Comparison of ENCODE assay signal across 8 mouse cellular contexts in genomic region chr9:56637403-56637857, GRCm38 (mm10).
DNase-seq lines count a peak whose midpoint lies in the region; ATAC-seq lines count a peak whose summit lies in the region.

No protein-coding gene starts in this region.

- H3K36me3 ChIP-seq in hindbrain, embryonic 12.5 days, result no peaks in the 10 kb centered on the region
- H3K36me3 ChIP-seq in limb, embryonic 11.5 days (ENCODE audit: control insufficient read depth, insufficient read depth, low read length), result no peaks in the 10 kb centered on the region

- no peaks in the 10 kb centered on the region for H3K9me3 ChIP-seq in hindbrain, embryonic 12.5 days (replicated peaks)
- no peaks in the 10 kb centered on the region for H3K9me3 ChIP-seq in limb, embryonic 11.5 days (ENCODE audit: control insufficient read depth, low read length)

- no peak overlapping the region for H3K9ac ChIP-seq in hindbrain, embryonic 12.5 days
- no peak overlapping the region for H3K9ac ChIP-seq in limb, embryonic 11.5 days (ENCODE audit: low read length)

- H3K4me2 ChIP-seq in hindbrain, embryonic 12.5 days (replicated peaks), result peak overlapping the region; percentile 33
- peak overlapping the region; percentile 31 for H3K4me2 ChIP-seq in limb, embryonic 11.5 days (ENCODE audit: low read depth, severe bottlenecking)

- no peak overlapping the region; the same call in 1 of the 2 replicates for H3K4me3 ChIP-seq in hindbrain, embryonic 12.5 days
- H3K4me3 ChIP-seq in limb, embryonic 11.5 days (ENCODE audit: low read depth, low read length), result 0 out of 2 replicates have a peak overlapping the region, but pooled peaks have one; percentile 6

- peak; percentile 21 for DNase-seq in gastrocnemius, postnatal 25 days
- no peak for DNase-seq in gastrocnemius, postnatal 4 days (ENCODE audit: low spot score in 2 of 2)
- DNase-seq in brain, adult 2 months (ENCODE audit: low read depth, low spot score), result peak; percentile 87
- no peak for DNase-seq in limb, embryonic 11.5 days (ENCODE audit: low spot score)
- DNase-seq in telencephalon, adult 2 months (ENCODE audit: low read depth, low spot score), result peak; percentile 89
- DNase-seq in thymus, postnatal 14 days, result no peak
- DNase-seq in spleen, postnatal 4 days (ENCODE audit: low spot score in 2 of 2), result no peak

- no peak overlapping the region for H3K27ac ChIP-seq in hindbrain, embryonic 12.5 days
- no peak overlapping the region for H3K27ac ChIP-seq in limb, embryonic 11.5 days (replicated peaks; ENCODE audit: low read depth, low read length)

- ATAC-seq in hindbrain, embryonic 12.5 days (ENCODE audit: low FRiP score), result no peak
- no peak for ATAC-seq in limb, embryonic 11.5 days (ENCODE audit: insufficient number of reproducible peaks, low FRiP score, low TSS enrichment, low read depth)

- H3K4me1 ChIP-seq in hindbrain, embryonic 12.5 days, result peaks cover 32% of the 10 kb centered on the region
- H3K4me1 ChIP-seq in limb, embryonic 11.5 days (ENCODE audit: control insufficient read depth, insufficient read depth, low read length), result peaks cover 22% of the 10 kb centered on the region

- peaks cover 53% of the 10 kb centered on the region for H3K27me3 ChIP-seq in hindbrain, embryonic 12.5 days
- peaks cover 44% of the 10 kb centered on the region for H3K27me3 ChIP-seq in limb, embryonic 11.5 days (ENCODE audit: control insufficient read depth, insufficient read depth, low read length)

- 2% methylated on average over 28 of the region's 29 CpGs for WGBS in hindbrain, embryonic 12.5 days
- WGBS in limb, embryonic 11.5 days, result 1% methylated on average over 28 of the region's 29 CpGs

Comparison
In these comparisons a context has a peak if more than half of its experiments do, and no peak if none do; other contexts are left out.
1. DNase-seq: peak in gastrocnemius, postnatal 25 days (single experiment), brain, adult 2 months (single experiment) and telencephalon, adult 2 months (single experiment); none in gastrocnemius, postnatal 4 days (0 of 2), limb, embryonic 11.5 days (single experiment), thymus, postnatal 14 days (single experiment) and spleen, postnatal 4 days (0 of 2).